Mouse (Mus musculus): ENCODE results near the gene Acsl3. TPM values are rescaled to one million over a fixed set of nuclear protein-coding genes. Genes with fewer than 3 reads are reported as not detected.

The Acsl3 gene
- total RNA-seq (2021): 100 to 1,000 TPM; 160 to 175 TPM
- long read RNA-seq, experiment 1, transcript Acsl3-205 (15 exons, 2,976 nt): major isoform, 86 of 144 reads
- long read RNA-seq, experiment 1, transcript Acsl3-201 (16 exons, 3,950 nt): minor isoform, 41 of 144 reads
- long read RNA-seq, experiment 1, partial matches to known transcripts: 15 of 144 reads
- long read RNA-seq, experiment 1, other reads (novel, unspliced or antisense): 1 of 144 reads
- long read RNA-seq, experiment 2, transcript Acsl3-205 (15 exons, 2,976 nt): major isoform, 60 of 92 reads
- long read RNA-seq, experiment 2, transcript Acsl3-201 (16 exons, 3,950 nt): minor isoform, 13 of 92 reads
- long read RNA-seq, experiment 2, partial matches to known transcripts: 12 of 92 reads
- long read RNA-seq, experiment 2, other reads (novel, unspliced or antisense): 7 of 92 reads

- DNase-seq (ENCODE audit: low spot score in 2 of 2): peak; percentile 96 to 98
Measured at GRCm38 (mm10) chr1:78657671-78658440, at the start of gene Acsl3, which contains the start of gene Utp14b. Gene Acsl3 (plus strand): TSS chr1:78657825. Gene Utp14b (plus strand): TSS chr1:78658038.

- DNase-seq (ENCODE audit: low spot score in 2 of 2): no peak
Measured at GRCm38 (mm10) chr1:78609134-78609907, 48.3 kb upstream of the Acsl3 start.

GRCm38 (mm10) chr1:78611039-78611438, 46.6 kb upstream of the Acsl3 start:
- no peak for DNase-seq (ENCODE audit: low spot score in 2 of 2)

GRCm38 (mm10) chr1:78612959-78613358, 44.7 kb upstream of the Acsl3 start:
- DNase-seq (ENCODE audit: low spot score in 2 of 2): no peak

- no peak for DNase-seq (ENCODE audit: low spot score in 2 of 2)
Measured at GRCm38 (mm10) chr1:78624352-78624751, 33.3 kb upstream of the Acsl3 start.

- no peak for DNase-seq (ENCODE audit: low spot score in 2 of 2)
Measured at GRCm38 (mm10) chr1:78634486-78634885, 23.1 kb upstream of the Acsl3 start.

- DNase-seq (ENCODE audit: low spot score in 2 of 2): no peak
Measured at GRCm38 (mm10) chr1:78640871-78641270, 16.8 kb upstream of the Acsl3 start.

GRCm38 (mm10) chr1:78641791-78642190, 15.8 kb upstream of the Acsl3 start:
- DNase-seq (ENCODE audit: low spot score in 2 of 2): no peak

- DNase-seq (ENCODE audit: low spot score in 2 of 2): no peak
Measured at GRCm38 (mm10) chr1:78642197-78642596, 15.4 kb upstream of the Acsl3 start.

GRCm38 (mm10) chr1:78647317-78647885, 10.2 kb upstream of the Acsl3 start:
- no peak for DNase-seq (ENCODE audit: low spot score in 2 of 2)

- DNase-seq (ENCODE audit: low spot score in 2 of 2): no peak
Measured at GRCm38 (mm10) chr1:78649269-78650061, 8.2 kb upstream of the Acsl3 start.

GRCm38 (mm10) chr1:78656472-78656871, 1.2 kb upstream of the Acsl3 start:
- no peak for DNase-seq (ENCODE audit: low spot score in 2 of 2)

GRCm38 (mm10) chr1:78657021-78657629, 500 bp upstream of the Acsl3 start:
- no peak for DNase-seq (ENCODE audit: low spot score in 2 of 2)

GRCm38 (mm10) chr1:78658441-78659269, 1.0 kb downstream of the Acsl3 start:
- DNase-seq (ENCODE audit: low spot score in 2 of 2): peak in 1 of 2 experiments; percentile 16

GRCm38 (mm10) chr1:78659270-78659823, 1.7 kb downstream of the Acsl3 start:
- no peak for DNase-seq (ENCODE audit: low spot score in 2 of 2)

- DNase-seq (ENCODE audit: low spot score in 2 of 2): no peak
Measured at GRCm38 (mm10) chr1:78664326-78664725, 6.7 kb downstream of the Acsl3 start.

- DNase-seq (ENCODE audit: low spot score in 2 of 2): peak in 1 of 2 experiments; percentile 36
Measured at GRCm38 (mm10) chr1:78665954-78666499, 8.4 kb downstream of the Acsl3 start.

GRCm38 (mm10) chr1:78666585-78666984, 9.0 kb downstream of the Acsl3 start:
- no peak for DNase-seq (ENCODE audit: low spot score in 2 of 2)

Data from left cerebral cortex, adult 18-20 months (tissue).